Mouse (Mus musculus): Measurements from ENCODE around the gene 1700010I14Rik.

1700010I14Rik gene

GRCm38 (mm10) chr17:8988119-8988807, at the start of gene 1700010I14Rik:
1700010I14Rik (plus strand) TSS chr17:8988333.
- peak; percentile 93 for DNase-seq

DNA sequence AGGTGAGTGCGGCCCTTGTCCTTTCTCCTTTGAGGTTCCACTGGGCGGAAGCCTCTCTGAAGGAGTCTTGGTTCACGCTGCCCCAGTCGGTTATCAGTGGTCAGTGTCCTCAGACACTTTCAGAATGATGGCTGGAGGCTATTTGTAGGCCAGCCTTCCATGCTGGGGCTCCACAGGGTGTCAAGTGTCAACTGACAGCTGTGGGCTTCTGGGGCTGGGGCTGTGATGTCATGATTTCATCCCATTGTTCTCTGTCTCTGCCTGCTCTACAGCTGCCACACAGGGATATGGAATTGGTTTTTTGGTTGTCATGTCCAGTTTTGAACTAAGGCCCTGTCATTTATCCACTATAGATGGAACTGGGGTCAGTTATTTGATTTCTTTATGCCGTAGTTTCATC, 36.5 kb upstream of the 1700010I14Rik start:
- DNase-seq, result no peak

DNA sequence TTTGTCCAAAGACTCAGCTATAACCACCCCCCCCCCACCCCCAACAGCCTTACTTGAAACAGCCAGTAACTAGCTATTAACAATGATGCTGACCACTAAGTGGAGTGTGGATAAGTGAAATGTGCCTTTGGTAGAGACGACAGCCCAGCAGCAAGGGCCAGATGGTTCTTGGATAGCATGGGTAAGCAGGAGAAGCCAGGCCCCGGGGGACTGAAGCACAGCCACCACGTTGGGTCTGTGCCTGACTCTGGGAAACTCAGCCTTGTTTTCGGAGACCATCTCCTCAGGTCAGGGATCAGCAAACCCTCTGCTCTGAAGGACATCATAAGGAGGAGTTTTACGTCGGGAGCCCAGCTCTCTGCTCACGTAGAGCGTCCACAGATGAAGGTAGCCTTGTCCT, 35.2 kb upstream of the 1700010I14Rik start:
- DNase-seq, result no peak

- no peak for DNase-seq
Measured at GRCm38 (mm10) chr17:8958125-8958524, 30.0 kb upstream of the 1700010I14Rik start.

DNA sequence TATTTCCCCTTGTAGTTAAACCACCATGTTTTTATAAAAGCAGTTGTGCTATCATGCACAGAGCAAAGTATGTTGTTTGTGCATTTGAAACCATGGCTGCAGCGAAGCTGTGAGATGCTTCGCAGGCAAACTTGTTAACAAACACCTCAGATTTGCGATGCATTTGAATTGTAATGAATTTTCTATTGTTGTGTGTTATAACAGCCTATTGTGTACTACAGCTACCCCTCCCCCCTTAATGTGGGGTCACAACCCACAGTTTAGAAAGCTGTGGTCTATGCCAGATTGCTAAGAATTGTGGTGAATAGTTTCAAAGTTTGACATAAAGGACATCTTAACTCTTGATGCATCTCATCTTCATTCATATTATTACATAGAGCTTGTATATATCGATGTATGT, 27.7 kb upstream of the 1700010I14Rik start:
- DNase-seq, result no peak

- no peak for DNase-seq
Measured at GRCm38 (mm10) chr17:8961097-8961496, 27.0 kb upstream of the 1700010I14Rik start.

GRCm38 (mm10) chr17:8961644-8962043, 26.5 kb upstream of the 1700010I14Rik start:
- no peak for DNase-seq

DNA sequence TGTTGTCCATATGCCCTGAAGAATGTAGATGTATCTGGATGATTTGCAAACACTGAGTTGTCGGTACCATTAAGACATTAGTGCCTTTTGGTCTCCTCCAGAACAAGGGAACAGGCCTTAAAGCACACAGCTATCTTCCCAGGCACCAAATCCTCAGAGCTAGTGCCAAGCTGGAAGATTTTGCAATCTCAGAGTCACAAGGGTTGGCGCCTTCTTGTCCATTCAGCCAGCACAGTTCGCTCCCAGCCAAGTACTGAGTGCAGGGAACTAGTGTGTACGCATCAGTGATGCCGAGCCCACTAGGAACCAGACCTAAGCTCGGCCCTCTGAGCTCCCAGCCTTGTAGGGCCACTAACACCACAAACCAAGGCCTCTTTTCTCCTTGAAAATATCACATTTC, 23.0 kb upstream of the 1700010I14Rik start:
- no peak for DNase-seq

GRCm38 (mm10) chr17:8972152-8972854, 15.8 kb upstream of the 1700010I14Rik start:
- DNase-seq, result no peak

DNA sequence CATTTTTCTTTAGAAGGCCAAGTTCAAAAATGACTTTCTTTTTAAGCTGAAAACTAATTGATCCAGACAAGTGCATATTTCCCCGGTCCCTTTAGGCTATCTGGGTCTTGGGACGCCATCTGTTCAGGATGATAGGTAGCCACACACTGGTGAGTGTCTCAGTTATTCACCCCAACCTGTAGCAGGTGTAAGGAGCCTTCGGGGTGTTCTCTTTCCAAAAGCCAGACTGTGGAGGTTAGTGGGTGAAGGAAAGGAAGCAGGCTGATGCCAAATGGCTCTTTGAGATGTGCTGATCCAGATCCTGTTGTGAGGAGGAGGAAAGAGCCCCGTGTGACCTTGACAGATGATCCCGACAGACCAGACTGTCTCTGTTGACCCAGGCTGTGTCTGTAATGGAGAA, 14.8 kb upstream of the 1700010I14Rik start:
- no peak for DNase-seq

DNA sequence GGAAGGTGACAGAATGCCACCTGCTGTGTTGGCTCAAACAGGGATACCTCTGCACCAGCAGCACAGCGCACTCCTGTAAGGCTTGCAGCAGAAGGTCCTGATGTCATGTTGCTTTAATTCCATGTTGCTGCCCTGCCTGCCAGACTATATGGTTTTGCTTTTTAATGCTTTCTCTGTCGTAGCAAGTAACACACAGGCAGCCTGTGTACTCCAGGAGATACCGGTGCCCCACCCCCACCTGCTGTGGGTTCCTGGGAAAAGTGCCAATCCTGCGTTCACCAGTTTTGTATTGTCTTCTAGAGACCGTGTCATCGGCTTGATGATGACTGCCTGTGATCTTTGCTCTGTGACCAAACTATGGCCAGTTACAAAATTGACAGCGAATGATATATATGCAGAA, 13.7 kb upstream of the 1700010I14Rik start:
- no peak for DNase-seq

- no peak for DNase-seq
Measured at GRCm38 (mm10) chr17:8974823-8975397, 13.2 kb upstream of the 1700010I14Rik start.

- DNase-seq, result no peak
Measured at GRCm38 (mm10) chr17:8976745-8977144, 11.4 kb upstream of the 1700010I14Rik start.

DNA sequence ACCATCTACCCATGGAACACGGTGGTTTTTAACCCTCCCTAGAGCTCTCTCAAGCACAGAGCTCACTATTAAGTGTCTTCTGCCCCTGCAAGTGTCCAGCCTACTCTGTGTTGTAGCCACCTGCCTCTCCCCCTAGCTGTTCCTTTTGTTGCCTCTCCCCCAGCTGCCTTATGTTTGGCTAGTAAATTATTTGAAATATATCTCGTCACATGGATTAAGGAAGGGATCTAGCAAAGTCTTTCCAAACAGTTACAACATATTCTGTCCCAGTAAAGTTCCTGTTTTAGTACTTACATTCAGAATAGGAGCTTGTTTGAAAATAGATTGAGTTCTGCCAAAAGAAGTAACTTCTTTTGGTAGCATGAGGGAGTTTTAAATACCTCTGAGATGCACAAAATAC, 10.9 kb upstream of the 1700010I14Rik start:
- DNase-seq, result no peak

DNA sequence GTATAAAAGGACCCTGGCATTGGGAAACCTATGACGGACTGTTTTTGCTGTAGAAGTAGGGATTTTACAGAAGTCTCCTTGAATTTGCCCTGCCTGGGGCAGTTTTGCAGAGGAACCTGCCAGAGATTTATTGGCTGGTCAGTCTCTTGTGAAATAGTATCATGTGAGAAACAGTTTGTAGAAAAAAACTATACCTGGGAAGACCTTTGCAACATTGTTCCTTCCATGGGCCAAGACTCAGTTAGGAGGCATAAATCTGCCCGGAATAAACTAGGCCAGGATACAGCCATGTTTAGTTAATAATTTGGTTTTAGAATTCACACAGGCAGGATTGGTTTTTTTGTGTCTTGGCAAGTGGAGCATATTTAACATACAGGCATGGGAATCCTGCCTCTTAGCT, 4.6 kb upstream of the 1700010I14Rik start:
- DNase-seq, result no peak

DNA sequence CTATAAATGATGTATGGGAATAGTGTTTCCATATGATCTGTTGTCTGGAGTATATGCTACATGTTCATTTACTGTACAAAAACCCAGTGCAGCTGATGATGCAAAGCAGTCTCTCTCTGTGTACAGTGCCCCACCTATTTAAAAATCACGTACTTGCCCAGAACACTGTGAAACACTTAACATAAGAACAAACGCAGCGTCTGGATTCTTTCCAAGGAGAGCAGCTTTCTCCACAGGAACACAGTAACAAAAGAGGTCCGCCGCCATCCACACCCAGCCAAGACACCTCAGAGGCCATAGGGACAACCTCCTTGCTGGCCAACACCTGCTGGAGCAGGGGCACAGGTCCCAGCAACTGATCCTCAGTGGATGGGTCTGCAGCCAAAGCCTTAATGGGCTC, 2.4 kb upstream of the 1700010I14Rik start:
- peak; percentile 35 for DNase-seq

DNA sequence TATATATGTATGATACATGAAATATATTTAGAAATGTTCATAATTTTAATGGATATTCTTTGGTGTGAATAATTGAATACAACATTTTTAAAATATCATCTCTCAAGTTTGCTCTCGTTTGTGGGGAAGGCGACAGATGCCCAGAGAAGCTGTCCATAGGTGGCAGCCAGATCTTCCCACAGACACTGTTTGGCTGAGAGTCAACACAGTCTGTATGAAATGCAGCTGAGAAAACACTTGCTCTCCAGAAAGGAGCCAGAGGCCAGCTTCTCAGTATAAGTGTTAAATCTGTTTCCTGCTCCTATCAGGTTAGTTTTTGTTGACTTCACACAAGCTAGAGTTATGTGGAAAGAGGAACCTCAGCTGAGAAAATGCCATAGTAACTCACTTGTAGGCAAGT, 1.6 kb upstream of the 1700010I14Rik start:
- DNase-seq, result peak; percentile 42

DNA sequence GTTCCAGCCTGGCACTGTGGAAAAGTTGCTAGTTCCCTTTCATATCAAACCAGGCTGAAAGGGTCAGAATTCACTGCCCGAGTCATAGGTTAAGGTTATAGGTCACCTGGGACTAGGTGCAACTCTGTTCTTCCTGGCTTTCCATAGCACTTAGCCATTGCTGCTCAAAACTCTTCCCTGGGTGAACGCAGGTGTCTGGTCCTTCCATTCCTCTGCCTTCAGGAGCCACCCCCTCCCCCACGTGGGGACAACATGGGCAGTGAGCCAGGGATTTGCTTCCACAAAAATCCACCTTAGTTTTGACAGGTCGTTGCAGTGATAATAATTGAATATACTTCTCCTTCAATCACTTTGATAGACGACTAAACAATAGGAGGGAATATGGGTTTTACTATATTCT, 764 bp upstream of the 1700010I14Rik start:
- no peak for DNase-seq

GRCm38 (mm10) chr17:8991160-8991559, 3.0 kb downstream of the 1700010I14Rik start:
- peak; percentile 58 for DNase-seq

DNA sequence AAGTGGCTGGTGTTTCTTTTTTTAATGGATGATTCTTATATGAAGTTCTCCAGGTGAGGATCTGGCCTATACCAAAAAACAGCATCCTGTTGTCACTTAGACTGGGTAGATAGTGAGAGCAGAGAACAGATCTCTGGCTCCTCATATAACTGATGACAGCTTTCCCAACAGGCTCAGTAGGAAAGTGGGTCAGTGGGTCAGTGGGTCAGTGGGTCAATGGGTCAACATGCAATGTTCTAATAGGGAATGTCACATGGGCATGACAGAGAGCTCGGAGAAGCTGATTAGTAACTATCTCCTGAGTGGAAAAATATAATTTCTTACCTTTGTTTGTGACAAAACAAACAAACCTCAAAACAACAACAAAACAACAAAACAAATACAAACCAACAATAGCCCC, 7.2 kb downstream of the 1700010I14Rik start:
- no peak for DNase-seq

- DNase-seq, result no peak
Measured at GRCm38 (mm10) chr17:9002438-9002837, 14.3 kb downstream of the 1700010I14Rik start.

DNA sequence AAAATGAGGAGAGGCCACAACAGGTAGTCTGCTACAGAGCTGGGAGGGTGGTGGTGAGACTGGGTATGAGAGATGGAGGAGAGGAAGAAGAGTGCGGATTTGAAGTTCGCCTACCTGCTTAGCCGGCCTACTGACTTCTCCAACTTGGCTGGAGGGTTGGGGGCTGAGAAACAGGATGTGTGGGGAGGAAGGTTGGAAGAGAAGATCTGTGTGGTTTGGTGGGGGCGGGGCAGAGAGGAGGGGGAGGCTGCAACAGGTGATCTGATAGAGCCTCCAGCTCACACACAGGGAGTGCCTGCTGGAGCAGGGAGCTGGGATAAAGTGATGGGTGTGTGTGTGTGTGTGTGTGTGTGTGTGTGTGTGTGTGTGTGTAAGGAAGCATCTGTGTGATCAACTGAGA, 16.4 kb downstream of the 1700010I14Rik start:
- DNase-seq, result no peak

GRCm38 (mm10) chr17:9023198-9023942, 35.2 kb downstream of the 1700010I14Rik start:
- peak; percentile 24 for DNase-seq

- no peak for DNase-seq
Measured at GRCm38 (mm10) chr17:9030181-9030580, 42.0 kb downstream of the 1700010I14Rik start.
